Mouse (Mus musculus) C3H10T1/2 (cell line): ENCODE results near the gene Tnfaip1. TPM values are rescaled to one million over a fixed set of nuclear protein-coding genes. Genes with fewer than 3 reads are reported as not detected.

ENCODE experiments used
- polyA plus RNA-seq, 2 experiments: library from polyadenylated mRNA; unstranded; fragments of >200 nt; fragmentation: generic; extraction: Trizol; gene quantifications; one replicate each; pipeline ENCODE4 v1.2.1; 2012; ENCODE audit warnings: missing spikeins in 2 of 2

The Tnfaip1 gene
- polyA plus RNA-seq, result 10 to 100 TPM; 42.0 to 44.5 TPM

GRCm38 (mm10) chr11:78536080-78536689 lies at the start of gene Tnfaip1, which contains the start of gene Ift20:
Gene Tnfaip1, minus strand, starts transcription at chr11:78536332.
Gene Ift20, plus strand, starts transcription at chr11:78536361.

GRCm38 (mm10) chr11:78550168-78551058 lies 14.3 kb upstream of the Tnfaip1 start, which contains the start of gene Tmem97:
Gene Tmem97, minus strand, starts transcription at chr11:78550777.

GRCm38 (mm10) chr11:78512025-78512957 lies 23.8 kb downstream of the Tnfaip1 start, which contains the start of the genes Tmem199 and Poldip2:
Gene Tmem199, minus strand, starts transcription at chr11:78512172.
Gene Poldip2, plus strand, starts transcription at chr11:78512193.

GRCm38 (mm10) chr11:78502909-78503650 lies 33.1 kb downstream of the Tnfaip1 start, which contains the start of gene Sebox:
Gene Sebox, plus strand, starts transcription at chr11:78503447.

GRCm38 (mm10) chr11:78499004-78499403 lies 37.1 kb downstream of the Tnfaip1 start, which contains the start of gene Vtn:
Gene Vtn, plus strand, starts transcription at chr11:78499091.

GRCm38 (mm10) chr11:78497544-78498522 lies 38.3 kb downstream of the Tnfaip1 start, which contains the start of gene Sarm1:
Gene Sarm1, minus strand, starts transcription at chr11:78497754.

Other genes starting within 250 kb of the Tnfaip1 start
- under 1 TPM in 1 of 2 experiments, not detected in 1; 0.22 TPM for gene BC030499, start 245.5 kb downstream of the Tnfaip1 start, polyA plus RNA-seq
- 10 to 100 TPM in 1 of 2 experiments, 1 to 10 TPM in 1; 8.1 to 38.0 TPM for gene Spag5, start 234.8 kb downstream of the Tnfaip1 start, polyA plus RNA-seq
- under 1 TPM; 0.09 to 0.91 TPM for gene Aldoc, start 213.4 kb downstream of the Tnfaip1 start, polyA plus RNA-seq
- 10 to 100 TPM; 30.3 to 84.7 TPM for gene Pigs, start 207.9 kb downstream of the Tnfaip1 start, polyA plus RNA-seq
- gene Unc119, start 192.8 kb downstream of the Tnfaip1 start, polyA plus RNA-seq, result 10 to 100 TPM; 22.4 to 75.8 TPM
- under 1 TPM; 0.02 to 0.05 TPM for gene Foxn1, start 149.8 kb downstream of the Tnfaip1 start, polyA plus RNA-seq
- gene Slc13a2, start 114.1 kb downstream of the Tnfaip1 start, polyA plus RNA-seq, result not detected
- gene Slc46a1, start 70.6 kb downstream of the Tnfaip1 start, polyA plus RNA-seq, result 10 to 100 TPM; 10.1 to 12.5 TPM
- gene Sarm1, start 38.6 kb downstream of the Tnfaip1 start, polyA plus RNA-seq, result 1 to 10 TPM in 1 of 2 experiments, under 1 TPM in 1; 0.87 to 3.5 TPM
- under 1 TPM in 1 of 2 experiments, not detected in 1; 0.09 TPM for gene Vtn, start 37.2 kb downstream of the Tnfaip1 start, polyA plus RNA-seq
- gene Sebox, start 32.9 kb downstream of the Tnfaip1 start, polyA plus RNA-seq, result not detected
- gene Tmem199, start 24.2 kb downstream of the Tnfaip1 start, polyA plus RNA-seq, result 10 to 100 TPM; 10.3 to 14.8 TPM
- gene Poldip2, start 24.1 kb downstream of the Tnfaip1 start, polyA plus RNA-seq, result 100 to 1,000 TPM in 1 of 2 experiments, 10 to 100 TPM in 1; 95.3 to 100 TPM
- 10 to 100 TPM; 13.1 to 95.5 TPM for gene Ift20, start within 50 bp of the Tnfaip1 start, polyA plus RNA-seq
- gene Tmem97, start 14.4 kb upstream of the Tnfaip1 start, polyA plus RNA-seq, result 100 to 1,000 TPM in 1 of 2 experiments, 10 to 100 TPM in 1; 50.5 to 224 TPM
- gene Nlk, start 161.0 kb upstream of the Tnfaip1 start, polyA plus RNA-seq, result 1 to 10 TPM in 1 of 2 experiments, under 1 TPM in 1; 0.77 to 2.7 TPM
- gene Ccnq, start 215.4 kb upstream of the Tnfaip1 start, polyA plus RNA-seq, result 10 to 100 TPM; 22.7 to 43.2 TPM